Mouse (Mus musculus): ENCODE data around the gene Slc1a1.

- TF ChIP-seq CTCF (IDR thresholded peaks at IDR 0.05), result no peak
- no peak for TF ChIP-seq POLR2A (IDR thresholded peaks at IDR 0.05; ENCODE audit: insufficient read depth, low read depth, low read length)
These were observed 81.6 kb downstream of the Slc1a1 start for GRCm38 (mm10) chr19:28916492-28916891.
